Mouse (Mus musculus) ES-Bruce4 (cell line): ENCODE results near the gene A930018P22Rik. TPM values are rescaled to one million over a fixed set of nuclear protein-coding genes. Genes with fewer than 3 reads are reported as not detected.
"Not testable (repeated sequence)": the region's sequence is repeated elsewhere in the genome, so short reads cannot be mapped to it uniquely, and the experiment has no call there.

ENCODE experiments used
- H3K27ac ChIP-seq: 2 replicates; pipeline ENCODE4 v1.5.1; 2012; ENCODE audit warnings: low read length, inconsistent platforms; ENCODE audit not compliant: insufficient read depth
- H3K27me3 ChIP-seq: 2 replicates; pipeline ENCODE4 v1.6.1; 2012; ENCODE audit warnings: mild to moderate bottlenecking, low read length, inconsistent platforms; ENCODE audit not compliant: control insufficient read depth, poor library complexity, insufficient read depth, severe bottlenecking
- H3K36me3 ChIP-seq: 2 replicates; pipeline ENCODE4 v1.6.1; 2012; ENCODE audit warnings: inconsistent platforms, mild to moderate bottlenecking, low read length, moderate library complexity; ENCODE audit not compliant: control insufficient read depth, poor library complexity, insufficient read depth, severe bottlenecking
- H3K4me1 ChIP-seq: one replicate; pipeline ENCODE4 v1.8.1; 2011; ENCODE audit warnings: low read length; ENCODE audit not compliant: control insufficient read depth, insufficient read depth
- H3K4me3 ChIP-seq: 2 replicates; pipeline ENCODE4 v1.5.1; 2011; ENCODE audit warnings: low read depth, mild to moderate bottlenecking, low read length
- H3K9ac ChIP-seq: 2 replicates; pipeline ENCODE4 v1.6.1; 2012; ENCODE audit warnings: low read depth, mild to moderate bottlenecking, inconsistent platforms; ENCODE audit not compliant: poor library complexity, severe bottlenecking
- H3K9me3 ChIP-seq: replicated peaks from 2 replicates; pipeline ENCODE4 v1.6.1; 2012; ENCODE audit warnings: mild to moderate bottlenecking, low read length, inconsistent platforms; ENCODE audit not compliant: control insufficient read depth, poor library complexity, insufficient read depth, severe bottlenecking
- CTCF ChIP-seq: IDR thresholded peaks from one replicate; pipeline ENCODE4 v1.8.1; 2011; ENCODE audit warnings: low read depth, low read length
- EP300 ChIP-seq: IDR thresholded peaks from 2 replicates; pipeline ENCODE4 v1.6.1; 2011; ENCODE audit warnings: low read depth, low read length; ENCODE audit not compliant: insufficient read depth
- POLR2A ChIP-seq: IDR thresholded peaks from one replicate; pipeline ENCODE4 v1.8.1; 2011; ENCODE audit warnings: low read length; ENCODE audit not compliant: insufficient read depth
- polyA plus RNA-seq: library from polyadenylated mRNA; stranded (reverse); fragments of >200 nt; gene quantifications from 2 replicates; pipeline ENCODE4 v1.2.4, GENCODE M21; 2011; ENCODE audit warnings: low read depth; ENCODE audit not compliant: missing spikeins, insufficient read depth, insufficient read length

Gene A930018P22Rik
- polyA plus RNA-seq, 1 experiment, result not detected

DNA sequence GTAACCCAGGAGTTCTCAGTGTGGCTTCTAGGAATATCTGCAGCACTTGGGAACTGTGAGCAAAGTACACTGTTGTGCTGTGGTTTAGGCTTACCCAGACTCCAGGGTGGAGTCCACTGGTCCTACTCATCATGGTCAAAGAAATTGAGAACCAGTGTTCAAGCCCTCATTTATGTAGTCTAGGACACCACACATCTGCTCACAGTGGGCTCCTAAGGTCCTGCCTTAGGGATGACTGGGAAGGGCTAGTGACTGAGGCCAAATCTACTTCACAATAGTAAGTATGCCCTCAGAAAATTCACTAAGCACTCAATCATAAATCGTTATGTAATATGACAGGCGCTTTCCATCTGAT lies 23.4 kb upstream of the A930018P22Rik start:
- Histone ChIP-seq H3K4me3 (no peak overlapping the region), H3K27me3 (no peaks in the 10 kb centered on the region), H3K4me1 (peaks cover 2% of the 10 kb centered on the region), H3K9ac (no peak overlapping the region), H3K36me3 (no peaks in the 10 kb centered on the region), H3K27ac (peak overlapping the region; percentile 70; the same call in 1 of the 2 replicates), H3K9me3 (no peaks in the 10 kb centered on the region)
- TF ChIP-seq POLR2A, result no peak
- no peak for TF ChIP-seq EP300
- no peak for TF ChIP-seq CTCF

GRCm38 (mm10) chr2:104099946-104100345 lies 22.6 kb upstream of the A930018P22Rik start:
- H3K4me1 ChIP-seq, result peaks cover 2% of the 10 kb centered on the region
- H3K9me3 ChIP-seq, result no peaks in the 10 kb centered on the region
- no peak overlapping the region for H3K9ac ChIP-seq
- TF ChIP-seq CTCF (no peak), POLR2A (no peak), EP300 (no peak)
- H3K36me3 ChIP-seq, result no peaks in the 10 kb centered on the region
- H3K4me3 ChIP-seq, result no peak overlapping the region
- no peak overlapping the region for H3K27ac ChIP-seq
- H3K27me3 ChIP-seq, result no peaks in the 10 kb centered on the region

DNA sequence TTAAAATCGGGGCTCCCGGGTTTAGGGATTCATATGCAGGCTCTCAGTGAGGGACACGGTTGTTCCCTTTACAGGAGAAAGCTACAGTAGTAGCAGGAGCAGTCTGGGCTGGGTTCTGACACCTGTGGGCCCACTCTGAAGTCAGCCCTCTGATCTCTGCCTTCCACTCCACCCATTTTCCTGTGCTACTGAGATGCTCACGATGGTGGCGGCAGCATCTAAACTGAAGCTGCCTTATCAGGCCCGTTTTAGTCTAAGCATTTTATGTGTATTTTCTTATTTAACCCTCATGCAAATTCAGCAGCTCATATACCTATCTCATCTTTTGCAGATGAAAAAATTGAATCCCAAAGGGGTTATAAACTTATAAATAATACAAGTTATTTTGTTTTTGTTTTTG lies 17.8 kb upstream of the A930018P22Rik start:
- Histone ChIP-seq H3K4me1 (peaks cover 3% of the 10 kb centered on the region), H3K27ac (no peak overlapping the region), H3K9ac (no peak overlapping the region), H3K27me3 (no peaks in the 10 kb centered on the region), H3K4me3 (no peak overlapping the region), H3K36me3 (no peaks in the 10 kb centered on the region), H3K9me3 (no peaks in the 10 kb centered on the region)
- no peak for TF ChIP-seq EP300
- no peak for TF ChIP-seq POLR2A
- no peak for TF ChIP-seq CTCF

- H3K27me3 ChIP-seq, H3K4me3 ChIP-seq, H3K4me1 ChIP-seq, H3K9me3 ChIP-seq, H3K9ac ChIP-seq, H3K27ac ChIP-seq, H3K36me3 ChIP-seq: not testable (repeated sequence)
Measured at GRCm38 (mm10) chr2:104109021-104109420, 13.5 kb upstream of the A930018P22Rik start.

GRCm38 (mm10) chr2:104109528-104109927 lies 13.0 kb upstream of the A930018P22Rik start:
- H3K4me1 ChIP-seq, result peaks cover 5% of the 10 kb centered on the region
- no peaks in the 10 kb centered on the region for H3K36me3 ChIP-seq
- H3K27me3 ChIP-seq, result no peaks in the 10 kb centered on the region
- no peaks in the 10 kb centered on the region for H3K9me3 ChIP-seq
- 0 out of 2 replicates have a peak overlapping the region, but pooled peaks have one; percentile 35 for H3K9ac ChIP-seq
- H3K27ac ChIP-seq, result no peak overlapping the region
- H3K4me3 ChIP-seq, result no peak overlapping the region
- TF ChIP-seq CTCF (no peak), POLR2A (no peak), EP300 (no peak)

DNA sequence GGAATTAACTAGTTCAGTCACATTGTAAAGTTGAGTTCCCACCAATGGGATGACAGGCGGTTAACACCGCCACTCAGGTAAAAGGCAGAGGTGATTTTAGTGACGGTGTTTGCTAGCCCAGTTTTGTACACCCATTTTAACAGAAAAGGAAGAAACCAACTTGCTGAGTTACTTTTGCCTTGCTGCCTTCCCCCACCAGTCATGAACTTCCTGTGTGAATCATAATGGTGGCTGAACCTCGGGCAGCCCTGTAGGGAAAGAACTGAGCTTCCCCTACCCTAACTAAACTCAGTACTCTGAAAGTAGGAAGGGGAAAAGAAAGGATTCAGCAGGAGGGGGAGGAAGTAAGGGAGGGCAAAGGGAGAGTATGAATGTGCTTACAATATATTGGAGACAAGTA lies 12.5 kb upstream of the A930018P22Rik start:
- TF ChIP-seq POLR2A (no peak), CTCF (no peak)
- H3K4me3 ChIP-seq, result no peak overlapping the region

DNA sequence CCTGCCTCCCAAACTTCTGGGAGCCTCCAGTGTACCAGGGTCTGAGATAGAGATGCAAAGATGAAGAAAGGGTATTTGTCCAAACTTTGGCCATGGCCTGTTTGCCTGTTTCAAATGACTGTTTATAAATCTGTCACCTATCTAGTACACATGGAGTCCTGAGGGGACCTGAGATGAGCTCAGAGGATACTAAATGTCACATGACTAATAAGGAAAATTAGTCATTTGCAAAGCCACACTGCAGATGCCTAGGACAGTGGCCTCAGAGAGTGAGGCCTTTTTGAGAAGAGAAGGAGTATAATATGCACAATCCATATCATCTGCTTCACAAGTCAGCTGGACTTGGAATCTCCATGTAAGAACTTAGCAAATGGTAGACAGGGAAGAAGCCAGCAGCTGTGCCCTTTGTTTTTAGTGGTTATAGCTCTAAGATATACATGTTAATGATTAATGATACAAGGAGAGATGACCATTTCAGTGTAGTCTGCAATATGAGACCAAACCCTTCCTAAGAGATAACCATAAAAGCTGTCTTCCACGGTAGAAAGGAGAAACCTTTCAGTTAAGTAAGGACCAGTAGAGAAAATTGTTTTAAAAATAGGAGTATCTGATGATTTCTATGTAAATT lies 11.3 kb upstream of the A930018P22Rik start:
- not testable (repeated sequence) for H3K9me3 ChIP-seq, H3K4me3 ChIP-seq, H3K27ac ChIP-seq, H3K27me3 ChIP-seq, H3K36me3 ChIP-seq, H3K4me1 ChIP-seq, H3K9ac ChIP-seq

More for the DNA sequence above, 12.5 kb upstream of the A930018P22Rik start:
- H3K27ac ChIP-seq, result peak overlapping the region; percentile 44; the same call in 1 of the 2 replicates
- peak overlapping the region; percentile 35; the same call in 1 of the 2 replicates for H3K9ac ChIP-seq
- no peaks in the 10 kb centered on the region for H3K36me3 ChIP-seq
- no peaks in the 10 kb centered on the region for H3K9me3 ChIP-seq
- peaks cover 5% of the 10 kb centered on the region for H3K4me1 ChIP-seq
- H3K27me3 ChIP-seq, result no peaks in the 10 kb centered on the region

DNA sequence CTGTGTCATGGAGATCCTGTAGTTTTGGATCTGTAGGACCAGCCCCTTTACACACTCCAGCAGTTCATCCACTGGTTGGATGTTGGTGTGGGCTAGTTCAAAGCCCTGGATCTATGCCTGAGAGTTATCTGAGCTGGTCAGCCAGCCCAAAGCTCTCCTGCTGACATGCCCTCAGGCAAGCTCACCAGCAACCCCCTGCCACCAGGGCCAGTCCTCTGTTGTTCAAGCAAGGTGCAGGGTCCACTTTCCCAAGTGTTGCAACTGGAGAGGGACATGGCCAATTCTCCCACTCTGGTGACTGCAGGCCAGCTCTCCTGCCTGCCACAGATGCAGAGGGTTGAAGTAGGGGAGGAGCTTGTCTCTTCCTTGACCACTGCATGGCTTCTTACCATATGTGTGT lies 9.0 kb upstream of the A930018P22Rik start:
- not testable (repeated sequence) for H3K27me3 ChIP-seq, H3K36me3 ChIP-seq, H3K27ac ChIP-seq, H3K9me3 ChIP-seq, H3K4me3 ChIP-seq, H3K9ac ChIP-seq, H3K4me1 ChIP-seq
